Mouse (Mus musculus) hindbrain, postnatal 0 days (tissue): ENCODE results near the gene Zfp677. TPM values are rescaled to one million over a fixed set of nuclear protein-coding genes. Genes with fewer than 3 reads are reported as not detected.
"Not testable (repeated sequence)": the region's sequence is repeated elsewhere in the genome, so short reads cannot be mapped to it uniquely, and the experiment has no call there.

Experiments
- ATAC-seq: fragments of 200-750 bp; cut with Nextera tagmentation; 2 replicates; pipeline ENCODE4 v1.8.0; 2017; ENCODE audit warnings: mild to moderate bottlenecking, moderate TSS enrichment, moderate library complexity
- DNase-seq: peaks from one replicate; pipeline ENCODE4 v3.0.0-alpha.2; 2015; ENCODE audit warnings: low spot score
- H3K27ac ChIP-seq: fragments of 300-500 bp; sonication (generic); 2 replicates; pipeline ENCODE4 v1.5.1; 2014; ENCODE audit warnings: mild to moderate bottlenecking
- H3K27me3 ChIP-seq: fragments of 300-500 bp; sonication (generic); 2 replicates; pipeline ENCODE4 v1.6.1; 2014; ENCODE audit warnings: low read length, mixed read lengths; ENCODE audit not compliant: insufficient read depth
- H3K36me3 ChIP-seq: fragments of 300-500 bp; sonication (generic); 2 replicates; pipeline ENCODE4 v1.6.1; 2014; ENCODE audit warnings: low read length, mixed read lengths; ENCODE audit not compliant: insufficient read depth
- H3K4me1 ChIP-seq: fragments of 300-500 bp; sonication (generic); 2 replicates; pipeline ENCODE4 v1.6.1; 2014; ENCODE audit warnings: antibody characterized with exemption, low read length, mixed read lengths; ENCODE audit not compliant: insufficient read depth
- H3K4me2 ChIP-seq: fragments of 300-500 bp; sonication (generic); 2 replicates; pipeline ENCODE4 v1.6.1; 2014; ENCODE audit warnings: low read depth, mild to moderate bottlenecking, low read length, moderate library complexity, mixed read lengths
- H3K4me3 ChIP-seq: fragments of 300-500 bp; sonication (generic); 2 replicates; pipeline ENCODE4 v1.5.1; 2014; ENCODE audit warnings: low read length
- H3K9ac ChIP-seq: fragments of 300-500 bp; sonication (generic); replicated peaks from 2 replicates; pipeline ENCODE4 v1.6.1; 2014; ENCODE audit warnings: mild to moderate bottlenecking, low read length, moderate library complexity, mixed read lengths
- H3K9me3 ChIP-seq: fragments of 300-500 bp; sonication (generic); 2 replicates; pipeline ENCODE4 v1.6.1; 2016; ENCODE audit warnings: low read length, mixed read lengths
- CTCF ChIP-seq: IDR thresholded peaks from 2 replicates; pipeline ENCODE4 v1.5.1; 2016; ENCODE audit warnings: antibody characterized with exemption, control low read depth, low read depth
- WGBS: fragments of 180-500 bp; shearing (Covaris S2); extraction: QIAGEN DNeasy Blood & Tissue Kit; methylation state at CpG from one replicate; pipeline ENCODE4 v1.1.7; 2014; 5-methylcytosine and 5-hydroxymethylcytosine counted together
- polyA plus RNA-seq: library from polyadenylated mRNA; unstranded; fragments of >200 nt; fragmentation: Nextera tagmentation; extraction: Ambion mirVana; gene quantifications from 2 replicates; pipeline ENCODE4 v1.2.1, GENCODE M21; 2015
- total RNA-seq: library from RNA; depleted of rRNA; stranded (reverse); fragments of >200 nt; gene quantifications from 2 replicates; pipeline ENCODE4 v1.2.3, GENCODE M21; 2014; rRNA removed

The Zfp677 gene
- total RNA-seq = 0.73 and 1.7 TPM in 2 replicates
- 1.8 and 2.7 TPM in 2 replicates for polyA plus RNA-seq

DNA sequence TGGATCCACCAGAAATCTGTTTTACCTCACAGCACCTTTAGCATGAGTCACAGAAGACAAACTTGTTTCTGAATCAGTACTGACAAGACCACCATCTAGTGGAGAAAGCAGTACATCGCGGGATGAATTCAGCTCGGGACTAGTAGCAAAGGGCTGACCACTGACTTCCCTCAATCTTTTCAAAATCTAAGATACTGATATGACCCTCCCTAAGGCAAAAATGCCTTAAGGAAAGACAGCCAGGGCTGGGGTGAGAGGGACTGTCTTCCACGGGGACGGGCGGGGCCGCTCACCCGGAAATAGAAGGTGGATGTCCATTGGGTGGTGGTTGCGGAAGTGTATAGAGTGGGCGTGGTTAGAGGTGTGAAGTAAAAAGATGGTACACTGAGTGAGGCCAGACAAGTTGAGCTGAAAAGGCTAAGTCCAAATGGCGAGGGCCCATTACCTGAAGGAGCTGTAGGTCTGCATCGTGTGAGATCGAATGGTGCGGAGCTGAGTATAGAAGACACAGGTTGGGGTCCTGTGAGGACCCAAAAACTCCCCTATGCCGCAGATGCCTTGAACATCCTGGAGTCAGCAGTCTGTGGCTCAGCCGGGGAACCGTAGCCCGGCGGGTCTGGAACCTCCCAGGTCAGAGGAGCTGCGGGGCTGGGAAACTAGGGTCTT lies at the start of gene Zfp677:
Gene Zfp677, plus strand, starts transcription at position 358 of the 666 bp plus-strand sequence.
- H3K4me3 ChIP-seq = peak within 1 kb of the TSS; percentile 45
- 10% methylated on average over 20 of the region's 20 CpGs for WGBS
- H3K27ac ChIP-seq = peak within 1 kb of the TSS; percentile 54; the same call in 1 of the 2 replicates
- DNase-seq (peak; percentile 73), ATAC-seq (peak; percentile 99)
- H3K27me3 ChIP-seq = no peaks in the 10 kb centered on the region
- H3K36me3 ChIP-seq = no peaks in the 10 kb centered on the region
- peak within 1 kb of the TSS; percentile 28; the same call in 1 of the 2 replicates for H3K9ac ChIP-seq
- H3K9me3 ChIP-seq = no peaks in the 10 kb centered on the region
- no peaks in the 10 kb centered on the region for H3K4me1 ChIP-seq
- TF ChIP-seq CTCF = peak; percentile 77
- H3K4me2 ChIP-seq = peak within 1 kb of the TSS; percentile 75

GRCm38 (mm10) chr17:21368018-21368417 lies 15.5 kb upstream of the Zfp677 start:
- WGBS = 13% methylated on average over 3 of the region's 3 CpGs
- DNase-seq, H3K27me3 ChIP-seq, H3K9me3 ChIP-seq, H3K27ac ChIP-seq, H3K4me1 ChIP-seq, ATAC-seq, H3K9ac ChIP-seq, H3K36me3 ChIP-seq, H3K4me2 ChIP-seq, H3K4me3 ChIP-seq: not testable (repeated sequence)

DNA sequence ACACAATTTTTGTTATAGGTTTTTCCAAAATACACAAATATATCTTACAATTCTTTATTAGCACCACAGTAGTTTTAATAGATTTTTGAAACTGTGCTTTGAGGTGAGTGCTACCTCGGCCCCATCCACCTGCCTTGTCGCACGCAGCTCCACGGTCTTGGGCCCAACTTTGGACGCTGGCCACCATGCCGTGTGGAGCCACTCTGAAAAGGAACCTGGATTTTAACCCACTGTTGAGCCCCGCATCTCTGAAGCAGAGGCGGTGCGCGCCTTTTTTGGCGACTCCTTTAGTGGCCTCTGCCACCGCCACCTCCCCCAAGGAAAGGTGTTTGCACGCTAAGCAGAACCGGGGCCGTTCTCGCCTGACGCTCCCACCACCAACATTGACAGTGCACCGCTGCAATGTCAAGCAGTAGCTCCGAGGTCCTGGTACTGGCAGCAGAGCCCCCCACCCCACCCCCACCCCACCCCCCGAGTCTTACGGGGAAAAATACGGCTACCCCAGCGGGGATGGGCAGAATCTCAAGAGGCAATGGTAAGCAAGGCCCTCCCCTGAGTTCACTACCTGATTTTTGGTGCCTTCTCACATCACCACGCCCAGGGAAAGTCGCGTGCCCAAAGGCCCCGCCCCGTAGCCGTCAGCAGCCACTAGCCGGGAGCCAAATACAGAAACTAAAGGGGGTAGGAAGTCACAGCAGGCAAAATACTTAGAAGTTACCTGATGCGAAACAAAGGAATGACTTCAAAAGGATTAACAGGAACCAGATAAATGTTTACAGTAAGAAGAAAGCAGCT lies 13.4 kb upstream of the Zfp677 start:
- peak; percentile 55; the same call in 1 of the 2 replicates for ATAC-seq
- peak; percentile 30 for DNase-seq
- 14% methylated on average over 31 of the region's 31 CpGs for WGBS
- H3K4me3 ChIP-seq = peak overlapping the region; percentile 39
- no peaks in the 10 kb centered on the region for H3K27me3 ChIP-seq
- no peaks in the 10 kb centered on the region for H3K4me1 ChIP-seq
- H3K27ac ChIP-seq = no peak overlapping the region
- H3K4me2 ChIP-seq = peak overlapping the region; percentile 64
- no peaks in the 10 kb centered on the region for H3K36me3 ChIP-seq
- TF ChIP-seq CTCF = no peak
- no peaks in the 10 kb centered on the region for H3K9me3 ChIP-seq
- H3K9ac ChIP-seq = no peak overlapping the region; the same call in 1 of the 2 replicates

- TF ChIP-seq CTCF = no peak
- Histone ChIP-seq H3K27me3 (no peaks in the 10 kb centered on the region), H3K4me3 (no peak overlapping the region), H3K9ac (no peak overlapping the region), H3K4me2 (no peak overlapping the region), H3K27ac (no peak overlapping the region), H3K36me3 (no peaks in the 10 kb centered on the region), H3K4me1 (no peaks in the 10 kb centered on the region), H3K9me3 (no peaks in the 10 kb centered on the region)
- ATAC-seq = no peak
- DNase-seq = no peak
- 55% methylated on average over 1 of the region's 1 CpGs for WGBS
These were observed 8.2 kb upstream of the Zfp677 start for GRCm38 (mm10) chr17:21375311-21375710.

- 23% methylated on average over 8 of the region's 8 CpGs for WGBS
These were observed 486 bp downstream of the Zfp677 start for GRCm38 (mm10) chr17:21384057-21384411.

GRCm38 (mm10) chr17:21422664-21423599 lies 39.4 kb downstream of the Zfp677 start, which contains the start of gene Zfp54:
Gene Zfp54, plus strand, starts transcription at chr17:21423227.
- peak within 1 kb of the TSS; percentile 41 for H3K4me3 ChIP-seq
- no peaks in the 10 kb centered on the region for H3K27me3 ChIP-seq
- peak within 1 kb of the TSS; percentile 53; the same call in 1 of the 2 replicates for H3K9ac ChIP-seq
- peak; percentile 82 for TF ChIP-seq CTCF
- ATAC-seq (peak; percentile 98), DNase-seq (peak; percentile 75)
- no peaks in the 10 kb centered on the region for H3K4me1 ChIP-seq
- H3K27ac ChIP-seq = peak within 1 kb of the TSS; percentile 17; the same call in 1 of the 2 replicates
- peak within 1 kb of the TSS; percentile 84 for H3K4me2 ChIP-seq
- H3K9me3 ChIP-seq = no peaks in the 10 kb centered on the region
- no peaks in the 10 kb centered on the region for H3K36me3 ChIP-seq
- WGBS = under 1% methylated on average over 22 of the region's 22 CpGs

More at GRCm38 (mm10) chr17:21384057-21384411, 486 bp downstream of the Zfp677 start:
- Histone ChIP-seq H3K4me1 (no peaks in the 10 kb centered on the region), H3K4me2 (peak overlapping the region; percentile 75), H3K27me3 (no peaks in the 10 kb centered on the region), H3K27ac (no peak overlapping the region), H3K9ac (peak overlapping the region; percentile 28; the same call in 1 of the 2 replicates), H3K9me3 (no peaks in the 10 kb centered on the region), H3K4me3 (peak overlapping the region; percentile 45), H3K36me3 (no peaks in the 10 kb centered on the region)
- ATAC-seq (peak; percentile 62), DNase-seq (no peak)
- TF ChIP-seq CTCF = no peak

DNA sequence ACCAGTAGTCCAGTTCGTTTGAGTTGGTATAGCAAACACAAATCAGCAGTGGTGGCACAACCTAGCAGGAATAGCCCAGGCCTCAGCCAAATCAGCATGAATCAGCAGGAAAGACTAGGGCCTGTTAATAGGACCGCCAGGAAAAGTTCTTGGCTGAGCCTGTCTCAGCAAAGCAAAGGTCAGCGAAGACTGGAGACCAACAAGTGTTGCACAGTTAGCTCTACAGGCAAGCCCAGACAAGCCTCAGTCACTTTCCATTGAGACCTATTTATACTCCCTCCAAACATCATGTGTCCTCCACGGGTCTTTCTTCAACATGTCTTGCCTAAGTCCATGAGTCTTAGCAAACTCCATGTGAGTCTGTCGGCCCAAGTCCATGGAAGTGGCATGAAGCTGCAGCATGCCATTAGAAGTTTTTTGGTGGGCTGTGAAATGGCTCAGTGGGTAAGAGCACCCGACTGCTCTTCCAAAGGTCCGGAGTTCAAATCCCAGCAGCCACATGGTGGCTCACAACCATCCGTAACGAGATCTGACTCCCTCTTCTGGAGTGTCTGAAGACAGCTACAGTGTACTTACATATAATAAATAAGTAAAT lies 55.4 kb downstream of the Zfp677 start:
- H3K4me3 ChIP-seq, H3K27ac ChIP-seq, H3K4me1 ChIP-seq, H3K9ac ChIP-seq, H3K27me3 ChIP-seq, DNase-seq, H3K36me3 ChIP-seq, ATAC-seq, H3K9me3 ChIP-seq, H3K4me2 ChIP-seq: not testable (repeated sequence)
- 84% methylated on average over 9 of the region's 9 CpGs for WGBS
